Mouse (Mus musculus): ENCODE data around the gene Sfta2.

- TF ChIP-seq CTCF (conservative IDR thresholded peaks at IDR 0.05; ENCODE audit: low read length) (no peak), NANOG (IDR thresholded peaks at IDR 0.05; ENCODE audit: borderline replicate concordance, low read length) (no peak)
These were observed 72.2 kb downstream of the Sfta2 start, which contains the start of gene Gtf2h4 for GRCm38 (mm10) chr17:35673416-35674035.

Measured in E14TG2a.4 (cell line).